Mouse (Mus musculus) hindbrain, embryonic 10.5 days (tissue): Measurements from ENCODE around the gene Mien1. TPM values are rescaled to one million over a fixed set of nuclear protein-coding genes. Genes with fewer than 3 reads are reported as not detected.
A peak's percentile ranks its signal among the peaks of the same experiment; 100 is the strongest.

Experiments used
- DNase-seq: peaks from one replicate; pipeline ENCODE4 v3.0.0-alpha.2; 2017; ENCODE audit warnings: low spot score
- H3K27ac ChIP-seq: fragments of 300-500 bp; sonication (generic); 2 replicates; pipeline ENCODE4 v1.5.1; 2016; ENCODE audit warnings: mild to moderate bottlenecking, moderate library complexity
- H3K27me3 ChIP-seq: fragments of 300-500 bp; sonication (generic); 2 replicates; pipeline ENCODE4 v1.6.1; 2016; ENCODE audit warnings: mild to moderate bottlenecking; ENCODE audit not compliant: poor library complexity, insufficient read depth, severe bottlenecking
- H3K36me3 ChIP-seq: fragments of 300-500 bp; sonication (generic); 2 replicates; pipeline ENCODE4 v1.6.1; 2016; ENCODE audit warnings: mild to moderate bottlenecking, moderate library complexity
- H3K4me1 ChIP-seq: fragments of 300-500 bp; sonication (generic); replicated peaks from 2 replicates; pipeline ENCODE4 v1.6.1; 2016; ENCODE audit warnings: mild to moderate bottlenecking
- H3K4me3 ChIP-seq: fragments of 300-500 bp; sonication (generic); 2 replicates; pipeline ENCODE4 v1.5.1; 2016; ENCODE audit warnings: mild to moderate bottlenecking, moderate library complexity
- H3K9me3 ChIP-seq: fragments of 300-500 bp; sonication (generic); 2 replicates; pipeline ENCODE4 v1.6.1; 2016; ENCODE audit warnings: mild to moderate bottlenecking, moderate library complexity
- WGBS: fragments of 180-500 bp; shearing (Covaris S2); methylation state at CpG from one replicate; pipeline ENCODE4 v1.1.7; 2016; 5-methylcytosine and 5-hydroxymethylcytosine counted together
- polyA plus RNA-seq: library from polyadenylated mRNA; unstranded; fragments of >200 nt; fragmentation: Nextera tagmentation; extraction: Ambion mirVana; gene quantifications from 2 replicates; pipeline ENCODE4 v1.2.1, GENCODE M21; 2016

Gene Mien1
- polyA plus RNA-seq, 1 experiment from 2014 or later = 161 TPM

DNA sequence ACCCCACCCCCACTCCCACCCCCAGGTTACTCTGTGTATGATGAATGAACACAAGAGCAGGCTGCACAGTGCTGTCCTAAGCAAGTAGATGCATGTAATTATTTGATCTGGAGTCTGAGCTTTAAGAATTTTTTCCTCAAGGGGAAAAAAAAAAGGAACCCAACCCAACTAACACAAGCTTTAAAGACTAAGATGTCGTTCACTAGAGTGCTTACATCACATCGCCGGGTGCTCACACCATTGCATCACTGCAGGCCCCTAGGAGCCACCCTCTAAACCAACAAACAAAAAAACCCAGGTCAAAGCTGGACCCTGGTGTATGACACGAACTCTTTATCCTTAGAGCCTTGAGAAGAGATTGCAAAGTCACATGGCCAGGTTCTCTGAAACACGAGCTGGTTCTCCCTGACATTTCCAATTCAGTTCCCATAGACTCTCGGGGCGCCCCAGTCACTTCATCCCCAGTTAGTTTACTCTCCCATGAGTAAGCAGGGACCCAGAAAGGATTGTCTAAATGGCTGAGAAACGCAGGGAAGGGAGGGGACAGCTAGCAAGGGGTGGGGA, 35.2 kb upstream of the Mien1 start:
- Histone ChIP-seq H3K27me3 (peaks cover 16% of the 10 kb centered on the region; the same call in 1 of the 2 replicates), H3K4me3 (no peak overlapping the region), H3K9me3 (no peaks in the 10 kb centered on the region), H3K4me1 (peaks cover 22% of the 10 kb centered on the region), H3K27ac (no peak overlapping the region), H3K36me3 (no peaks in the 10 kb centered on the region)
- no peak for DNase-seq
- 65% methylated on average over 8 of the region's 8 CpGs for WGBS

DNA sequence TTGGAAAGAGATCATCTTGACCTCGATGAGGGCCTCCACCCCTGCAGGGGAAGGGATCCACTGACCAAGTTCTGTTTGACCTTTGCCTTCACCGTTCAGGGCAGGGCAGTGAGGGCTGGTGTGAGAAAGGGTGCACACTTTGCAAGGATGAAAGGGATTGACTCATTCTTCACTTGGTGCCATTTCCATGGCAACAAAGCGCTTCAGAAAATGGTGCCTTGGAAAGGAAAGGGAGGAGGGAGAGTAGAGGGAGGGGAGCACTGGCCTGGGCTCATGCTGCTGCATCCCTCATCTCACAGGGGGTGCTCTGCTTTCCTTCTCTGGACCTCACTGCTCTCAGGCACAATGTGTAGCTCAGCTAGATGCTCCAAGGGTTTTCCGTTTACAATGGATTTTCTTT, 33.9 kb upstream of the Mien1 start:
- DNase-seq = no peak
- WGBS = 50% methylated on average over 4 of the region's 4 CpGs
- no peak overlapping the region for H3K4me3 ChIP-seq

DNA sequence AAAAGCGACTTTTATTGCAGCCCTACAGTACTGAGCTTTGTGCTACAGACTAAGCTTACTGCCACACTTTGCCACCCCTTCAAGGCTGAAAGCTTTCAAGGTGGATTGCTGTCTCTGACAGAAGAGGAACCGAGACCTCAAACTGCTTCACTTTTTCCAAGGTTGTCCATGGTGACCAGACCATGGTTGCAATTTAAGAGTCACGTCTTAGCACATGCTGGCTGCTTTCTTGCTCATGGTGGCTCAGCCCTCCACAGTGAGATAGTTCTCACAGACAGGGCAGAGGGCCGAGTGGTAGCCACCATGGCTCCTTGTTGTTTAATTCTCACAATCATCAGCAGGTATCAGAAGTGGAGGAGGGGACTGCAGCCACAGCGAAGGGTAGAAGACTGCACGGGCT, 32.0 kb upstream of the Mien1 start:
- Histone ChIP-seq H3K4me1 (peaks cover 22% of the 10 kb centered on the region), H3K36me3 (no peaks in the 10 kb centered on the region), H3K27ac (peak overlapping the region; percentile 35; the same call in 1 of the 2 replicates), H3K4me3 (no peak overlapping the region), H3K9me3 (no peaks in the 10 kb centered on the region), H3K27me3 (peaks cover 19% of the 10 kb centered on the region; the same call in 1 of the 2 replicates)
- 81% methylated on average over 6 of the region's 6 CpGs for WGBS
- DNase-seq = no peak

More for the DNA sequence above, 33.9 kb upstream of the Mien1 start:
- Histone ChIP-seq H3K9me3 (no peaks in the 10 kb centered on the region), H3K27me3 (peaks cover 16% of the 10 kb centered on the region; the same call in 1 of the 2 replicates), H3K4me1 (peaks cover 22% of the 10 kb centered on the region), H3K27ac (0 out of 2 replicates have a peak overlapping the region, but pooled peaks have one; percentile 24), H3K36me3 (no peaks in the 10 kb centered on the region)

DNA sequence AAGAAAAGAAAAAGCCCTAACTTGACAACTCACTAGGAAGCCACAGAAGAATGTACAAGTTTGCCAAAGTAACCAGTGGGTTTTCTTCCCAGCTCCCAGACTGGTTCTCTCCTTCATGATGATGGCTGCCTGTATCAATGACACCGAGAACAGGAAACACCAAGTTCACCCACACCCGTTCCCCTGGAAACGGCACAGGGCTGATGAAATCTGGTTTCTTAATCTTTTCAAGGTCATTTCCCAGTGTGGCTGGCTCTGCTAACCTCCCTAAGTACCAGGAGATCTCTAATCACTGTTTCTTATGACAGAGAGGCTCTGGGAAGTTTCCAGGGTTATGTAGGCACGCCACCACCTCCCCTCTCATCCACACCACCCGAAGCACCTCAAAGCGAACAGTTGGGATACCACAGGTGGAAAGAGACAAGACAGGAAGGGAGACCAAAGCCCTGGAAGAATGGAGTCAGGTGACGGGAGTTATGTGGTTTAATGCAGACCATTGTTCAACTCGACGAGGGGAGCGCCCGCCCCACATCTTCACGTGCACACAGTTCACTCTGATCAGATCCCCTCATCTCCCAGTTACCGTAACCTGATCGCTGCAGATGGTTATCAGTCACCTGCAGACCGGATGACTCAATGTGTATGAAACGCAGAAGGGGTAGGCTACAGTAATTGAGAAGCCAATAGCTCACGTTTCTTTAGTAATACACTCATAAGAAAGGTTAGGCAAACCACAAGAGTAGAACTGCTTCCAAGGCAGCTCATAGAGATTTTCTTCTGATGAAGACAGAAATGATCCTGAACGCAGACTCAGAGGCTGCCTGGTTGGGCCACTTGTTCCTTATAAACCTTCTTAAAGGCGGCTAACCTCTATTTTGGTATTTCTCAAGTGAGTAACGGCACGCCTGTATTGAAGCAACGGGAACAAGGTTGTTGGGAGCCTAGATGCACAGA, 31.2 kb upstream of the Mien1 start:
- H3K27ac ChIP-seq = no peak overlapping the region
- no peaks in the 10 kb centered on the region for H3K9me3 ChIP-seq
- no peaks in the 10 kb centered on the region for H3K36me3 ChIP-seq
- peaks cover 19% of the 10 kb centered on the region; the same call in 1 of the 2 replicates for H3K27me3 ChIP-seq
- DNase-seq = no peak
- H3K4me3 ChIP-seq = no peak overlapping the region
- H3K4me1 ChIP-seq = peaks cover 22% of the 10 kb centered on the region
- 82% methylated on average over 22 of the region's 22 CpGs for WGBS

DNA sequence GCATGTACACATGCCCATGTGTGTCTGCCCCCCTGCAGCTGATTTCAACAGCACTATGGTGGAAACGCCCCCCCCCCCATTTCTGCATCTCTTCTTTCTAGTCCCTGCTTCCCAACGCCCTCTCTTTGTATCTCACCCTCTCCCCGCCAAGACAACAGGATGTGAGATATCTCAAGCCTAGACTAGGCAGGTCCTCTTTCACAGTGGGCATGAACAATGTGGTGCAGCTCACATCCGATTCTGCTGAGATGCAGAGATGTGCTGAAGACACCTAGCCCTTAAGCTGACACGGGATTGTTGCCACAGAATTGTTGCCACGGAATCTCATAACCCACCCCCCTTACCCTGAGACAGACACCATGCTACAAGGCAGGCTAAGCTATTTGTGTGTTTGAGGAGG, 25.7 kb upstream of the Mien1 start:
- Histone ChIP-seq H3K36me3 (no peaks in the 10 kb centered on the region), H3K4me3 (no peak overlapping the region), H3K27me3 (peaks cover 32% of the 10 kb centered on the region), H3K27ac (no peak overlapping the region), H3K4me1 (no peaks in the 10 kb centered on the region), H3K9me3 (no peaks in the 10 kb centered on the region)
- WGBS = 82% methylated on average over 6 of the region's 6 CpGs
- DNase-seq = no peak

DNA sequence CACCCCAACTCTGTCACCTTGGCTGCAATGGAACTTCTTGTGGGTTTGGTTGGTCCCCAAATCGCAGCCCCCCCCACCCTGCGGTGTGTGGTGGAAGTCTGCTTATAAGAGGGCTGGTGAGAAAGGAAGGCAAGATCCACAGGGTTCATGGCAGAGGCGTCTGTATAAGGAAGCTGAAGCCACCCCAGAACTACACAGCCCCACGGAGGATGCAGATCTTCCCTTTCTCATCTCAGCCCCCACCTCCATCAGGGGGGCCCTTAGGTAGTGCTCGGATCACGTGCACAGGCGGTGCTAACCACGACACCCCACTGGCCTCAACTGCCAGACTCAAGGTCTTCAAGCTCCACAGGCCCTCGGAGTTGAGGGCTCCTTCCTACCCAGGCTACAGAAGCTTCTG, 25.1 kb upstream of the Mien1 start:
- DNase-seq = no peak
- no peak overlapping the region for H3K4me3 ChIP-seq
- peaks cover 38% of the 10 kb centered on the region for H3K27me3 ChIP-seq
- H3K9me3 ChIP-seq = no peaks in the 10 kb centered on the region
- no peaks in the 10 kb centered on the region for H3K36me3 ChIP-seq
- H3K27ac ChIP-seq = no peak overlapping the region
- 0 out of 2 replicates have a peak, but pooled peaks cover 2% of the 10 kb centered on the region for H3K4me1 ChIP-seq
- WGBS = 87% methylated on average over 9 of the region's 9 CpGs

DNA sequence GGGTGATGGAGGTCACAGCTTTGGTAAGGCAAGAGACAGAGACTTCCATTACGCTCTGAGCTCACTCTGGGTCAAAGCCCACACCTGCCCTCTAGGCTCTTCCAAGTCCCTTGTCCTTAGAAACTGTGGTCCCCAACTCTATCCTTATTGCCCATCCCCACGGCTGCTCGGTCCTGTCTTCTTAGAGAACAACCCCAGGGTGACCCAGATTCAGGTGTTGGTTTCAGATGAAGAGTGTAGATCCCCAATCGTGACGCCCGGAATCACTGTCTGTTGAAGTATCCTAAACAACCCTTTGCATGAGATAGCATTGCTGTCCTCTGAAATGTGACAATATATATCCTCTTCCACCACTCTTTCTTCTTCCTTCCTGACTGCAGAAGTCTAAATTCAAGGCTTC, 23.5 kb upstream of the Mien1 start:
- H3K4me1 ChIP-seq = peaks cover 18% of the 10 kb centered on the region
- no peaks in the 10 kb centered on the region for H3K9me3 ChIP-seq
- no peak overlapping the region for H3K27ac ChIP-seq
- no peaks in the 10 kb centered on the region for H3K36me3 ChIP-seq
- H3K4me3 ChIP-seq = no peak overlapping the region
- DNase-seq = no peak
- WGBS = 90% methylated on average over 6 of the region's 6 CpGs
- peaks cover 50% of the 10 kb centered on the region for H3K27me3 ChIP-seq

DNA sequence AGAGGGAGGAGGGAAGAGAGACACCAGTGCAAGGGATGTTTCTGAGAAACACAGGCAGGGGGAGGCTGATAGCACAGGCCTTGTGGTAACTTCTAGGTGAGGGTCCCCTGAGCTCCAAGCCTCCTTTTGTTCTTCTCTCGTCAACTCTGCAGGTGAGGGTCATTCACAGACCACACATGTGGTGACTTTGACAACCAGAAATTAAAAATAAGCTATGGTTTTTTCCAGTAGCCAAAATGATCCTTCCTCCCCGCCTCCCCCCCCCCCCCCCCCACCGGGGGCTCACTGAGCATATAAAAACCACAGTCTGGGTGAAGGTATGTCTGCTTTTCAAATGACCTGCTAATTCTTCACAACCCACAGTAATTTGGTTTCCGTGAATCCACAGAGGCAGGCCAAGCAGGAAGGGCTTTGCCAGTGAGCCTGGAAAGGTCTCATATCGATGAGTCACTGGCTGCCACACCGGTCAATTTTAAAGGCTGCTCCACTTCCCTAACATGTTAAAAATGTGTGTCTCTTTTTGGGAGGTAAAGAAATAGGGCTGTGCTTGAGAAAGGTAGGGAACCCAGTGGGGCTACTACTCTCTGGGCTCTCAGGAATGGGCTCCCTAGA, 22.4 kb upstream of the Mien1 start:
- Histone ChIP-seq H3K27me3 (peaks cover 51% of the 10 kb centered on the region), H3K4me3 (no peak overlapping the region), H3K27ac (no peak overlapping the region), H3K36me3 (no peaks in the 10 kb centered on the region), H3K9me3 (no peaks in the 10 kb centered on the region), H3K4me1 (peaks cover 22% of the 10 kb centered on the region)
- DNase-seq = no peak
- 51% methylated on average over 6 of the region's 6 CpGs for WGBS

DNA sequence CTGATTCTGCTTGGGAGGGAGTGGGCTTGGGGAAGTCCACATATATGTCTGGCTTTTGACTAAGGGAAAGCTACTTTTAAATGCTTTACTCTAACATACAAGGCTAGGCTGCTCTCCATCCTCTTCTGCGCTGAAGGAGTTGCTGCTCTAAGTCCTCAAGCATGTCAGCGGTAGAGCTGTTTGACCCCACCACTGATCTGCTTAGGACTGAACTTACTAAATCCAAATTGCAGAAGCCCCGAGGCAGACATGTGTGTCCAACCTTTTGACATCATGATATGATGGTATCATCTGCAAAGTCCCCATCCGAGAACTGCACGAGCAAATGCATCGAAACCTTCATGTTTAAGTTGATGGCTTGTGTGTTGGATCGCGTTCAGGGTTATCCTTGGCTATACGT, 21.1 kb upstream of the Mien1 start:
- no peak overlapping the region for H3K27ac ChIP-seq
- no peak for DNase-seq
- peaks cover 22% of the 10 kb centered on the region for H3K4me1 ChIP-seq
- H3K4me3 ChIP-seq = no peak overlapping the region
- H3K9me3 ChIP-seq = no peaks in the 10 kb centered on the region
- H3K27me3 ChIP-seq = peaks cover 58% of the 10 kb centered on the region
- H3K36me3 ChIP-seq = 0 out of 2 replicates have a peak, but pooled peaks cover 1% of the 10 kb centered on the region
- 82% methylated on average over 9 of the region's 9 CpGs for WGBS

DNA sequence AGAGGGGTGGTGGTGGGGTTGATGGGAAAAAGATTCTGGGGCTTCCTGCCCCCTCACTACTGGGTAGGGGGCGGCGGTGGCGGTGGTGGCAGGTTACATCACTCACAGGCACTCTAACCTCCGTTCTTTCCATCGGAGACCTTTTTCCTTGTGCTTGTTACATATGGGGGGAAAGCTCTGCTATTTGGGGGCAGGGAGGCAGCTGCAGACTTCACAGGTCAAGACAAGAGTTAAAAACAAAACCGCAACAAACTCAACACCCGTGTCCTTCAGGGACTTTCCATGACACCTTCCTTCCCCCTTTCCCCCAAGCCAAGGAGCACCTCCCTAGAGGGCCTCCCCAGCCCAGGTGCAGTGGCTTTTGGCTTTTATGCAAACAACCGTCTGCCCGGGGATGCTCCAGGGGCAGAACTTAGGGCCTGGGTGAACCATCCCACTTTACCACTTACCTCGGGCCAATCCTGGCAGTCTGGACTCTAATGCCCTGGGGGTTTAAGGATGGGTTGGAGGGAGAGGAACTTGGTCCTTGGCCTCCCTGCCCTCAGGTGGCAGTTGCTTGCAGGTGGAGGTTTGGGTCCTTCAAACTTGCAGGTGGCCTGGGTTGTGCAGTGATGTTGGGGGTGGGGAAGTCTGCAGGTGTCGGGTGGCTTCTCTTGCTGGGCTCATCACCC, 20.4 kb upstream of the Mien1 start:
- H3K4me1 ChIP-seq = peaks cover 22% of the 10 kb centered on the region
- H3K27ac ChIP-seq = no peak overlapping the region
- no peaks in the 10 kb centered on the region for H3K9me3 ChIP-seq
- H3K36me3 ChIP-seq = 0 out of 2 replicates have a peak, but pooled peaks cover 8% of the 10 kb centered on the region
- no peak overlapping the region for H3K4me3 ChIP-seq
- DNase-seq = no peak
- H3K27me3 ChIP-seq = peaks cover 58% of the 10 kb centered on the region
- WGBS = 16% methylated on average over 11 of the region's 11 CpGs

DNA sequence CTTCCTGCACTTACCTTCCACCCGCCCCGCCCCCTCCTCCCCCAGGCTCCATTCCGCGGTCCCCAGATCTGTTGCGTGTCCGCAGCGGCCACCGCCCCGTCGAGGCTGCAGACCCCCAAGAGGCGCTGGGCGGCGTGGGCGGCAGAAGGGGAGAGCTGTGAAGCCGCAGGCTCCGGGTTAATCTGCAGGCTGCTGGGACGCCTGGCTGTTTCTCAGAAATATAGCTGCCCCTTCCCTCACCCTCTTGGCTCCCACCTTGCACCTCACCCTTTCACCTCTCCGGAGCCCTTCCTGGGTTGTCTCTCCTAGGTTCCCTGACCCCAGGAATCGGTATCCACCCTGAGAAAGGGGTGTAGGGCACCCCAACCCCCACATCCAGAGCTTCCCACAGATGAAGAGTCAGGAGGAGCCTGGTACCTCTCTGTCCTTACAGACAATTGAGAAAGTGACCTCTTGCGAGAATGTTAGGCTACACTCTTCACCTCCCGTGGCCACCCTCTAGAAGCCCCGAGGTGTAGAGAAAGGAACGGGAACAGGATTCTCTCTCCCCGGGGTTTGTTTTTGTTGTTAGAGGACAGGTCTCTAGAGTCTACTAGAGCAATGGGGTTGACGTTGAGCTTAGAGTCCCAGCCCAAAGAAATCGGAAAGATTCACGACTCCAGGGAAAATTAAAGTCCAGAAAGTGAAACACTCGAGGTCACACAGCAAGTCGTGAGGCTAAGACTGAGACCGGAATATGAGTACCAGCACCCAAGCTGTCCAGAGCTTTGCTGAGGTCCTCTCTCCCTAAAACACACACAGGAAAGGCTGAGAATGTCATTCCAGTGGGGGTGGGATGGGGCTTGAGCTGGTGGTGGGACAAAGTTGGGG, 19.6 kb upstream of the Mien1 start:
- peak overlapping the region; percentile 63 for H3K4me3 ChIP-seq
- H3K9me3 ChIP-seq = no peaks in the 10 kb centered on the region
- WGBS = 3% methylated on average over 30 of the region's 30 CpGs
- H3K4me1 ChIP-seq = peaks cover 22% of the 10 kb centered on the region
- H3K36me3 ChIP-seq = 0 out of 2 replicates have a peak, but pooled peaks cover 8% of the 10 kb centered on the region
- peak overlapping the region; percentile 83 for H3K27ac ChIP-seq
- H3K27me3 ChIP-seq = peaks cover 58% of the 10 kb centered on the region
- DNase-seq = peak; percentile 23
